Mouse (Mus musculus): Measurements from ENCODE around the gene Gpr137c.

Gene Gpr137c

GRCm38 (mm10) chr14:45219281-45220089, at the start of gene Gpr137c:
TSS of gene Gpr137c (plus strand) at chr14:45219717.
- peak; percentile 98 for DNase-seq

DNA sequence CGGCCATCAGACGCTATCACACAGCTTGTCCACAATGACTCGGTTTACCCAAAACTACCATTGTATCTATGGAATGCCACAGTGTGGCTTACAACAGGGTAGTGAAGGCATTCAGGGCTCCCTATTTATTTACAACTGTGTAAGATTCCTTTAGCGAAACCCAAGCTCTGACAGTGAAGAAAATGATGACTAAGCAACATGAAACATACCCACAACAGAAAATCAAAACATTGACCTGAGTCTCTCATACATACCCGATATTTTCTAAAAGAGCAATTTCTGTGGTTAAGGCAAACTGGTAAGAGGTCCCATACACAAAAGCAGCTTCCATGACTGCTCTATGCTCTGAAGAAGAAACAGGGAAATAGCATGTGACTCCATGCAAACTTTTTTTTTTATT, 47.3 kb upstream of the Gpr137c start:
- no peak for DNase-seq

DNA sequence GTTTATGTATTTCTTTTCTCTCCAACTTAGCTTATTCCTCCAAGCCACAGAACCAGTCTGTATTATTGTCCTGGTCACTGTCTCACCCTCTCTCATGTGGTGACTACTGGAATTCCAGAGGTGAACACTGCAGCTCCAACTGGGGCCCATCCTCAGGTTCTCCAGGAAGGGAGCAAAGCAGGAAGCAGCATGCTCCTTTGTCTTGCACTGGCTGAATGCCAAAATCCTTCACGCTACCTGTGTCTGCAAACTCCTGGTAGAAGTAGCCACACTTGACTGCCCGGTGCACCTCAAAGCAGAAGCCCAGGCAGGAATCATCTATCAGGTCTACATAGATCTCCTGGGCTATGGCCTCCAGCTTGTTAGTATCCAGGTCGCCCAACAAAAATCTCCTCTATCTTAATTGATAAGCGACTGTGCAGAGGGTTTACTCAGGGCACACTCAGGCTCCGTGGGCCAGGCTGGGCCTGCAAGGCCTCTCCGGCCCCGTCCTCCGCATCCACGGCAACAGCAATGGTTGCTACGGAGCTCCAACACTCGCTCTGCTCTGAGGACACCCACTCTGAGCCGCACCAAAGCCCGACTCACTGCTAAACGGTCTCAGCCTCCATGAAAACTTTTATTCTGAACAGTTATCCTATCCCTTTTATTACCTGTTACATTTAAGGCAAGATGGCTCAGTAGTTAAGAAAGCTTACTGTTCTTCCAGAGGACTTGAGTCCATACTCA, 44.3 kb upstream of the Gpr137c start:
- no peak for DNase-seq

DNA sequence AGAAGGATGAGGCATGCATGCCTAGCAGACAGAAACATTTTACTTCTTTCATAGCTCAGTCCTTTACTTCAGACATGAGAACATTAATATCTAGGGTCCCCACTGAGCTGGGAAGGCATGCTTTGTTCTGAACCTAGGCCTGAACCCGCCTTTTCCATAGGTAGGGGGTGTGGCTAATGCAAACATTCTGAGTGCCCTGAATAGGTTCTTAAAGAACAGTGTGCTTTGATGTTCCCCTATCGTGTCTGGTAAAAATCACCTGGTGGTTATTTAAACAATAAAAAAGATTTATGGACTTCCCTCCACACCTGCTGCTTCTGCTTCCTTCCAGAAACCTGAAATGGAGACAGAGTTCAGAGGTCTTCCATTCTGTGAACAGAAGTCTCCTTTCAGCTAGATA, 40.3 kb upstream of the Gpr137c start:
- no peak for DNase-seq

DNA sequence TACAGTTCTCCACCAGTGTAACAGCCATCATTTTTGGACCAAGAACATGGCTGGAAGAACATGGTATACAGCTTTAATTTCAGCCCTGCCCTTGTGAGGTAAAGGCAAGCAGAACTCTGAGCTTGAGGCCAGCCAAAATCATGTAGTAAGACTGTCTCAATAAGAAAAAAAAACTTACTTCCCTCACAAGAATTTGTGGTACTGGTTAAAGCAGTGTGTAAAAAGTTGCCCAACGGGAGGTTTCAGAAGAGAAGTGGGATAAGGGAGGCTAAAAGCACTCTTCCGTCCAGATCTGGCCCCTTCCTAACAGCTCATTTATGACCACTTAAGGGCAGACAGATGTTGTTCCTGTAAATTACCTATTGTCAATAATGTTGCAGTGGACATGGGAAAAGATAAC, 39.9 kb upstream of the Gpr137c start:
- no peak for DNase-seq

- DNase-seq = no peak
Observed at GRCm38 (mm10) chr14:45181611-45182010, 37.9 kb upstream of the Gpr137c start.

DNA sequence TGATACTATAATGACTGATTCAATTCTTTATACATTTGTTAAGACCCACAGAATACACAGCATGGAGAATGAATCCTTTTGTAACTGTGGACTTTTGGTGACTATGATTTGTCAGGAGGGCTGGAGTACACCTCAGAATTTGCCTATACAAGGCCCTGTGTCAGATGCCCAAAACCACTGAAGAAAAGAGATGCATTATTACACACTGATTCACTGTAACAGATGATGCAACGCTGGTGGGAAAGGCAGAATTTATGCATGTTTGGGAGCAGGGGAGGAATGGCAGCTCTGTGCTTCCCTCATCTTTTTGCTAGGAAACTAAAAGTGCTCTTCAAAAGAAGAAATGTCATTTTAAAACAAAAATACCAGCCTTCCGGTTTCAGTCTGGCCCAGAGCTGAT, 28.5 kb upstream of the Gpr137c start:
- no peak for DNase-seq

DNA sequence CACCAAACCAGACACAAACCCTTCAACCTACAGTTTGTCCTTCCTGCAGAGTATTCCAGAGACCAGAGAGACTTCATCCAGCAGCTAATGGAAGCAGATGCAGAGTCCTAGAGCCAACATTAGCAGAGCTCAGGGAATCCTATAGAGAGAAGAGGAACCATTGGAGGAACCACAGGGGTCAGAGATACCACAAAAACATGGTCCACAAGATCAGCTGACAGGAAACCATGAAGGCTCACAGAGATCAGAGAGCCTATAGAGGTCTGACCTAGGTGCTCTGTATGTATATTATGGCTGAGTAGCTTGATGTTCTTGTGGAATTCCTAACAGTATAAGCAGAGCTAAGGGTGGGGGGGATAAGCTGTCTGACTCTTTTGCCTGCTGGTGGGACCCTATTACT, 18.9 kb upstream of the Gpr137c start:
- DNase-seq = no peak

- no peak for DNase-seq
Observed at GRCm38 (mm10) chr14:45210683-45211082, 8.8 kb upstream of the Gpr137c start.

GRCm38 (mm10) chr14:45211431-45211830, 8.1 kb upstream of the Gpr137c start:
- DNase-seq = no peak

DNA sequence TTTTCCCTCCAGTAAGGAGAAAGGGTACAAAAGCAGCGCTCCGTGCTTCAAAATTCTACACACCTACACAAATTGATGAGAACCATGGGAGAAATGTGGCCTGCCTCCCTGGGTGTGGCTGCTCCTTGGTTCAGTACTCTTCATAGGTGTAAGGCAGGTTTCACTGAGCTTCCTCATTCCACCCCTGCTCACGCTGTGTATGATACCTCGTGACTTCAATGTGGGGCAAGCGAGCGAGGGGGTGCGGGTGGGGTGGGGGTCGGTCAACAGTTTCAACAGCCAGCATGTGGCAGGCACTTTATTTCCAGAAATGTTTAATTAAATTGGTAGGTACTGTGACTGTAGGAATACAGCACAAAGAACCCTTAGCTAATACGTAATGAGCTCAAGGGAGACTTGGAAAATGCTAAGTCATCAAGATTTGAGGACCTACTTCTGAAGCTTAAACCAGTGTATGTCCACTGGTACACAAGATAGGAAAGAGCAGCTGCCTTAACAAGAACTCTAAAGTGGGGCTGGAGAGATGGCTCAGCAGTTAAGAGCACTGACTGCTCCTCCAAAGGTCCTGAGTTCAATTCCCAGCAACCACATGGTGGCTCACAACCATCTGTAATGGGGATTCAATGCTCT, 2.7 kb upstream of the Gpr137c start:
- DNase-seq = no peak

GRCm38 (mm10) chr14:45217693-45218092, 1.8 kb upstream of the Gpr137c start:
- no peak for DNase-seq

DNA sequence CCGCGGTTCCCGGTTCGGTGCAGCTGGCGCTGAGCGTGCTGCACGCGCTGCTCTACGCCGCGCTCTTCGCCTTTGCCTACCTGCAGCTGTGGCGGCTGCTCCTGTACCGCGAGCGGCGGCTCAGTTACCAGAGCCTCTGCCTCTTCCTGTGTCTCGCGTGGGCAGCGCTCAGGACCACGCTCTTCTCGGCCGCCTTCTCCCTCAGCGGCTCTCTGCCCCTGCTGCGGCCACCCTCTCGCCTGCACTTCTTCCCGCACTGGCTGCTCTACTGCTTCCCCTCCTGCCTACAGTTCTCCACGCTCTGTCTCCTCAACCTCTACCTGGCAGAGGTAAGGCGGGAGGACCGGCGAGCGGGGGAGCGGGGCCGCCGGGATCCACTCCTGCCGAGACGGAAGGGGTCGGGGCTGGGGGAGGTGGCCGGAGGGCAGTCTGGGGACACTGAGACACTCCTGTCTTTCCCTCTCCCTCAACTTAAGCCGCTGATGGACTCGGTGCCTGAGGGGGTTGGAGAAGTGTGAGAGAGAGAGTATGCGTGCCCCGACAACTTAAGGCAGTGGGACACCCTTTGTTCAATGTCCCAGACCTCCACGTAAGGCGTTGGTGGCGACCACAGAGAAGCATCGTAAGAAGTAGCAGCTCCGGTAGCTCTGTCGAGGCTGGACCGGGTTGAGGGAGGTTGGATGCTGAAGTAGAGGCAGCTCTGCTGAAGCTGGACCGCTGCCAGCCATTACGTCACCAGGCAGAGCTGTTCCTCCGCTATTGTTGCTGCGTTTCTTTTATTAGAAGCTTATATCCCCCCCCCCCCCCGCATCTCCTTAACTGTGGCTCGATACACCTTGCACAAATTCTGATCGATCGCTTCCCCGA, 806 bp downstream of the Gpr137c start, which contains the start of gene Txndc16:
Gene Txndc16, minus strand, starts transcription at position 239 of the 867 bp plus-strand sequence.
- DNase-seq = peak; percentile 76

- no peak for DNase-seq
Observed at GRCm38 (mm10) chr14:45220957-45221630, 1.6 kb downstream of the Gpr137c start.

- DNase-seq = no peak
Observed at GRCm38 (mm10) chr14:45239042-45239441, 19.5 kb downstream of the Gpr137c start.

GRCm38 (mm10) chr14:45241613-45242012, 22.1 kb downstream of the Gpr137c start:
- DNase-seq = peak; percentile 24

GRCm38 (mm10) chr14:45251548-45252076, 32.1 kb downstream of the Gpr137c start:
- DNase-seq = no peak

GRCm38 (mm10) chr14:45263831-45264592, 44.5 kb downstream of the Gpr137c start:
- no peak for DNase-seq

DNA sequence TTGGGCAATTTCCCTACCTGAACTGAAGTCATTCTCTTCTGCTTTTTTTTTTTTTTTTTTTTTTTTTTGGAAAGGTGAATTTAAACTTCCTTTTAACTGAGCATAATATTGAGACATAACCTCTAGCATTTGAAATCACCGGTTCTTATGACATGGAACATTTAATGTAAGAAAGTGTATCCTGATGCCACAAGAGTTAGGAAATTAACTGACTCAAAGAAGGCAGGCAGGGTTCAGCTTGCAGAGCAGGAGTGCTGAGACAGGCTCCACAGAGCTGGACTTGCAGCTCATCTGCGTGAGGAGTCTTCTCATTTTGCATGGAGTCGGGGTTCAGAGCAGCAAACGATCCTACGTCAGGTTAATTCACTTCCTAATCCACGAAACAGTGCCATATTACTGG, 56.3 kb downstream of the Gpr137c start:
- DNase-seq = no peak

DNA sequence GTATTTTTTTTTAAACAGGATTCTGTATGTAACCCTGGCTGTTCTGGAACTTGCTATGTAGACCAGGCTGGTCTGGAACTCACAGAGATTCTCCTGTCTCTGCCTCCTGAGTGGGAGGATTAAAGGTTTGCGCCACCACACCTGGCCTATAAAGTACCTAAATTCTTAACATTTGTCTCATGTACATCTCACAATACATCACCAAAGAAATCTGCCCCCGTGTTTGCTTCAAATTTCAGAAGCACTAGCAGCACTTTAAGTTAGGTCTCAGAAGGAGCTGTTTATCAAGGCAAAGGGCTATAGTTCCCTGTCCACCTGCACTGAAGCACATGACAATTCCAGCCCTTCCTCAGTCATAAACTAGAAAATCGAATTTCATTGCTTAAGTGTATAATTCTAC, 62.5 kb downstream of the Gpr137c start:
- no peak for DNase-seq

- DNase-seq = no peak
Observed at GRCm38 (mm10) chr14:45291608-45292007, 72.1 kb downstream of the Gpr137c start.

All from thymus, postnatal 4 days (tissue).